Mouse (Mus musculus) myocyte (in vitro differentiated cells): ENCODE results near the gene Nrros. TPM values are rescaled to one million over a fixed set of nuclear protein-coding genes. Genes with fewer than 3 reads are reported as not detected.

Experiments used
- H3K27me3 ChIP-seq: one replicate; pipeline ENCODE4 v1.6.1; 2011; ENCODE audit not compliant: control insufficient read depth, insufficient read depth, insufficient read length
- H3K36me3 ChIP-seq: one replicate; pipeline ENCODE4 v1.6.1; 2011; ENCODE audit not compliant: control insufficient read depth, insufficient read depth
- H3K4me2 ChIP-seq: one replicate; pipeline ENCODE4 v1.6.1; 2011; ENCODE audit warnings: low read depth, control low read depth
- H3K4me3 ChIP-seq: one replicate; pipeline ENCODE4 v1.5.1; 2011; ENCODE audit warnings: mild to moderate bottlenecking, control low read depth, moderate library complexity
- H3K79me2 ChIP-seq: one replicate; pipeline ENCODE4 v1.6.1; 2011; ENCODE audit not compliant: control insufficient read depth, insufficient read depth
- H3ac ChIP-seq: one replicate; pipeline ENCODE4 v1.6.1; 2011; ENCODE audit not compliant: control insufficient read depth, insufficient read length
- CEBPB ChIP-seq: IDR thresholded peaks from 2 replicates; pipeline ENCODE4 v1.6.1; 2011; ENCODE audit warnings: mild to moderate bottlenecking, moderate library complexity; ENCODE audit not compliant: poor library complexity, insufficient read depth, severe bottlenecking
- E2F4 ChIP-seq: IDR thresholded peaks from one replicate; pipeline ENCODE4 v1.6.1; 2011; ENCODE audit warnings: mild to moderate bottlenecking, control low read depth, moderate library complexity; ENCODE audit not compliant: insufficient read depth
- MAX ChIP-seq: IDR thresholded peaks from one replicate; pipeline ENCODE4 v1.6.1; 2011; ENCODE audit warnings: low read depth, mild to moderate bottlenecking, control low read depth
- MYOD1 ChIP-seq, 3 experiments: IDR thresholded peaks; one replicate each; pipeline ENCODE4 v1.6.1; 2011; ENCODE audit warnings: control low read depth in 2 of 3, low read depth in 2 of 3, mild to moderate bottlenecking in 2 of 3, moderate library complexity in 1 of 3; ENCODE audit not compliant: insufficient read length in 2 of 3, control insufficient read depth in 1 of 3
- MYOG ChIP-seq, 3 experiments: IDR thresholded peaks; one replicate each; pipeline ENCODE4 v1.6.1; 2011; ENCODE audit warnings: control low read depth in 2 of 3, low read depth in 2 of 3, mild to moderate bottlenecking in 2 of 3; ENCODE audit not compliant: insufficient read length in 2 of 3, control insufficient read depth in 1 of 3, insufficient read depth in 1 of 3
- POLR2A ChIP-seq: IDR thresholded peaks from one replicate; pipeline ENCODE4 v1.6.1; 2011; ENCODE audit warnings: low read depth, mild to moderate bottlenecking, control low read depth, moderate library complexity; ENCODE audit not compliant: insufficient read length
- POLR2AphosphoS2 ChIP-seq: IDR thresholded peaks from one replicate; pipeline ENCODE4 v1.6.1; 2011; ENCODE audit warnings: low read depth, control low read depth; ENCODE audit not compliant: insufficient read length
- REST ChIP-seq: IDR thresholded peaks from one replicate; pipeline ENCODE4 v1.6.1; 2011; ENCODE audit warnings: mild to moderate bottlenecking, control low read depth, moderate library complexity; ENCODE audit not compliant: insufficient read depth, insufficient read length
- SRF ChIP-seq: IDR thresholded peaks from one replicate; pipeline ENCODE4 v1.6.1; 2011; ENCODE audit warnings: low read depth; ENCODE audit not compliant: control insufficient read depth, insufficient read length
- TCF12 ChIP-seq: IDR thresholded peaks from one replicate; pipeline ENCODE4 v1.6.1; 2011; ENCODE audit warnings: mild to moderate bottlenecking, control low read depth; ENCODE audit not compliant: poor library complexity, insufficient read depth, severe bottlenecking
- TCF3 ChIP-seq: IDR thresholded peaks from one replicate; pipeline ENCODE4 v1.6.1; 2011; ENCODE audit warnings: low read depth, control low read depth; ENCODE audit not compliant: insufficient read length
- USF1 ChIP-seq: IDR thresholded peaks from one replicate; pipeline ENCODE4 v1.6.1; 2011; ENCODE audit warnings: low read depth, mild to moderate bottlenecking, control low read depth, moderate library complexity
- polyA plus RNA-seq: library from polyadenylated mRNA; unstranded; fragments of >200 nt; fragmentation: generic; extraction: Trizol; gene quantifications from one replicate; pipeline ENCODE4 v1.2.1, GENCODE M21; 2012; ENCODE audit warnings: missing spikeins

Nrros gene
- polyA plus RNA-seq, 1 experiment: not detected

- no peak overlapping the region for H3ac ChIP-seq
- no peak overlapping the region for H3K4me2 ChIP-seq
- H3K27me3 ChIP-seq: peaks cover 14% of the 10 kb centered on the region
- H3K36me3 ChIP-seq: no peaks in the 10 kb centered on the region
- no peaks in the 10 kb centered on the region for H3K79me2 ChIP-seq
- TF ChIP-seq USF1 (no peak), POLR2AphosphoS2 (no peak), E2F4 (no peak)
- H3K4me3 ChIP-seq: no peak overlapping the region
Measured at GRCm38 (mm10) chr16:32173401-32173800, 8.0 kb upstream of the Nrros start.

- H3K36me3 ChIP-seq: no peaks in the 10 kb centered on the region
- peaks cover 5% of the 10 kb centered on the region for H3K27me3 ChIP-seq
- H3K4me2 ChIP-seq: no peak overlapping the region
- H3K4me3 ChIP-seq: no peak overlapping the region
- no peaks in the 10 kb centered on the region for H3K79me2 ChIP-seq
- H3ac ChIP-seq: no peak overlapping the region
- TF ChIP-seq REST (no peak), USF1 (no peak), E2F4 (no peak), MYOD1 (IDR thresholded peaks at IDR 0.05; ENCODE audit: control insufficient read depth in 1 of 3, insufficient read length in 2 of 3, low read depth in 2 of 3) (no peak), TCF12 (no peak), MYOG (IDR thresholded peaks at IDR 0.05; ENCODE audit: control insufficient read depth in 1 of 3, insufficient read depth in 1 of 3, insufficient read length in 2 of 3, low read depth in 2 of 3) (no peak), POLR2AphosphoS2 (no peak), POLR2A (no peak), MAX (no peak), TCF3 (no peak), SRF (no peak), CEBPB (no peak)
Measured at GRCm38 (mm10) chr16:32171031-32171731, 5.8 kb upstream of the Nrros start.

DNA sequence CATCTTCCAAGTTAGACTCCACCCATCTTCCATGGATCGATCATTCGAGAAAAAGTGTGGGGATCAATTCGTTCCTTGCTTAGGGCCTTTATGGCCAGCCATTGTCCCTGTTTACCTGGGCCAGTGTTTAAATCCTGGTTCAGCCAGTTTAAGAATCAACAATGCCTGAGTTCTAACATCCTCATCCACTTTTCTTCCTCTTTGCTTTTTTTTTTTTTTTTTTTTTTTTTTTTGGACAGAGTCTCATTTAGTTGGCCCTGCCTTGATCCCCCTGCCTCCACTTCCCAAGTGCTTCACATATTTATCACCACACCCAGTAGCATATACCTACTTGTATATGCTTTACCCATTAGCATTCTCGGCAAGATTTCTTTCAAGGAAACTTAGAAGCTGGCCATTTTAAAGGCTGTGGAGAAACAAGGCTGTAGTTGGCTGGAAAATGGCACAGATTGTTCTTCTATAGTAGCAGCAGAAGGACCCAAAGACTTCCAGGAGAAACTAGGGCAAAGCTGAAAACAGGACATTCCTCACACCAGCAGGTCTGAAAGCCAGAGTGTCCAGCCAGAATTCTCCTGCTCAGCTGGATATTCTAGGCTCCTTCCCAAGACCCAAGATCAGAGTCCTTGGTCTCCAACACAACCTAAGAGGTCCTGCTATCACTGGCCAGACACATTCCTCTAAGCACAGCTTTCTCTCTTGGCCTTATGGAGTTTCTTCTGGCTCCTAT, 2.6 kb upstream of the Nrros start:
- no peak overlapping the region for H3K4me2 ChIP-seq
- no peaks in the 10 kb centered on the region for H3K79me2 ChIP-seq
- no peak overlapping the region for H3K4me3 ChIP-seq
- no peak for TF ChIP-seq E2F4
- no peak for TF ChIP-seq CEBPB
- no peak for TF ChIP-seq TCF3
- no peak for TF ChIP-seq POLR2AphosphoS2
- TF ChIP-seq MAX: no peak
- no peak for TF ChIP-seq POLR2A
- no peak for TF ChIP-seq REST
- TF ChIP-seq MYOG (IDR thresholded peaks at IDR 0.05; ENCODE audit: control insufficient read depth in 1 of 3, insufficient read depth in 1 of 3, insufficient read length in 2 of 3, low read depth in 2 of 3): no peak
- no peak for TF ChIP-seq USF1
- H3K27me3 ChIP-seq: peaks cover 28% of the 10 kb centered on the region
- H3ac ChIP-seq: no peak overlapping the region
- H3K36me3 ChIP-seq: no peaks in the 10 kb centered on the region

GRCm38 (mm10) chr16:32164396-32165027, 882 bp downstream of the Nrros start:
- Histone ChIP-seq H3K36me3 (no peaks in the 10 kb centered on the region), H3K4me3 (no peak overlapping the region), H3K4me2 (no peak overlapping the region), H3K79me2 (no peaks in the 10 kb centered on the region), H3K27me3 (peaks cover 27% of the 10 kb centered on the region), H3ac (no peak overlapping the region)
- TF ChIP-seq POLR2A (no peak), MAX (no peak), E2F4 (no peak), TCF12 (no peak), POLR2AphosphoS2 (no peak), REST (no peak), USF1 (no peak), SRF (no peak), CEBPB (no peak), MYOD1 (IDR thresholded peaks at IDR 0.05; ENCODE audit: control insufficient read depth in 1 of 3, insufficient read length in 2 of 3, low read depth in 2 of 3) (no peak), TCF3 (no peak), MYOG (IDR thresholded peaks at IDR 0.05; ENCODE audit: control insufficient read depth in 1 of 3, insufficient read depth in 1 of 3, insufficient read length in 2 of 3, low read depth in 2 of 3) (no peak)
